Mouse (Mus musculus) left cerebral cortex, postnatal 36 days (tissue): Measurements from ENCODE around the gene Fam172a. TPM values are rescaled to one million over a fixed set of nuclear protein-coding genes. Genes with fewer than 3 reads are reported as not detected.
A peak's percentile ranks its signal among the peaks of the same experiment; 100 is the strongest.

Experiments used
- DNase-seq, 2 experiments: peaks; one replicate each; pipeline ENCODE4 v3.0.0; 2021 to 2022; ENCODE audit warnings: low spot score in 2 of 2, mixed read lengths in 1 of 2
- intact Hi-C: fragments of 180-260 bp; cut with DNase I; formaldehyde crosslinking; loops from one replicate; pipeline ENCODE4 v1.15.1; 2025
- total RNA-seq, 2 experiments: library from RNA; stranded (reverse); gene quantifications; 2 replicates each; pipeline ENCODE4 v1.2.3; 2021

Fam172a gene
- total RNA-seq, 2 experiments from 2014 or later, result 36.1 to 36.4 TPM

GRCm38 (mm10) chr13:78205426-78205825 lies 503.6 kb downstream of the Fam172a start:
- intact Hi-C loops, result loop anchor here (10.0 kb wide), 1 partner anchor 369 kb away; no protein-coding TSS in a partner anchor

GRCm38 (mm10) chr13:78206891-78207430 lies 505.1 kb downstream of the Fam172a start:
- intact Hi-C loops, result loop anchor here (10.0 kb wide), 1 partner anchor 368 kb away; no protein-coding TSS in a partner anchor
- DNase-seq, result no peak

More at GRCm38 (mm10) chr13:78205426-78205825, 503.6 kb downstream of the Fam172a start:
- no peak for DNase-seq

GRCm38 (mm10) chr13:78207796-78208645 lies 506.2 kb downstream of the Fam172a start:
- intact Hi-C loops, result loop anchor here (10.0 kb wide), 1 partner anchor 367 kb away; no protein-coding TSS in a partner anchor
- peak in 1 of 2 experiments; percentile 47 for DNase-seq

- DNase-seq, result peak in 1 of 2 experiments; percentile 13
- intact Hi-C loops, result loop anchor here (10.0 kb wide), 1 partner anchor 366 kb away; no protein-coding TSS in a partner anchor
These were observed 507.0 kb downstream of the Fam172a start for GRCm38 (mm10) chr13:78208689-78209410.

- peak; percentile 48 to 66 for DNase-seq
- intact Hi-C loops, result loop anchor here (10.0 kb wide), 1 partner anchor 365 kb away; no protein-coding TSS in a partner anchor
These were observed 507.8 kb downstream of the Fam172a start for GRCm38 (mm10) chr13:78209611-78210028.

- peak; percentile 52 to 70 for DNase-seq
- intact Hi-C loops, result no loop called here
These were observed 508.4 kb downstream of the Fam172a start for GRCm38 (mm10) chr13:78210029-78210747.

- intact Hi-C loops, result no loop called here
- DNase-seq, result no peak
These were observed 508.9 kb downstream of the Fam172a start for GRCm38 (mm10) chr13:78210748-78211089.

- intact Hi-C loops, result no loop called here
- peak in 1 of 2 experiments; percentile 15 for DNase-seq
These were observed 509.6 kb downstream of the Fam172a start for GRCm38 (mm10) chr13:78211231-78212010.

- intact Hi-C loops, result no loop called here
- peak in 1 of 2 experiments; percentile 12 for DNase-seq
These were observed 510.3 kb downstream of the Fam172a start for GRCm38 (mm10) chr13:78212111-78212510.

GRCm38 (mm10) chr13:78213155-78213554 lies 511.3 kb downstream of the Fam172a start:
- intact Hi-C loops, result no loop called here
- no peak for DNase-seq

GRCm38 (mm10) chr13:78215223-78215622 lies 513.4 kb downstream of the Fam172a start:
- intact Hi-C loops, result no loop called here
- no peak for DNase-seq
